ENCODE assay signal across 9 mouse cellular contexts in genomic region chr9:73067086-73067485, GRCm38 (mm10). TPM values are rescaled to one million over a fixed set of nuclear protein-coding genes. Genes with fewer than 3 reads are reported as not detected.
A peak's percentile ranks its signal among the peaks of the same experiment; 100 is the strongest.
DNase-seq lines count a peak whose midpoint lies in the region; ATAC-seq and TF ChIP-seq lines count a peak whose summit lies in the region.
"Had no signal": no experiment of that assay in that cellular context is flagged by ENCODE, and none has a peak within 500 bp of the region (broad histone marks: within the 10 kb centered on the region; RNA-seq: fewer than 3 reads in every experiment).

No protein-coding gene starts in this region.

- no peaks in the 10 kb centered on the region for H3K36me3 ChIP-seq in testis, adult 2 months (ENCODE audit: control insufficient read depth, insufficient read depth, low read length)
- no peaks in the 10 kb centered on the region for H3K36me3 ChIP-seq in liver, embryonic 14.5 days (replicated peaks; ENCODE audit: control insufficient read depth, insufficient read depth, low read depth)

- no peak overlapping the region for H3K4me3 ChIP-seq in testis, adult 2 months (ENCODE audit: control insufficient read depth, low read depth, low read length)
- H3K4me3 ChIP-seq in liver, embryonic 14.5 days (ENCODE audit: insufficient read depth in 1 of 2, low read depth in 2 of 2, low read length in 2 of 2) = no peak overlapping the region

- H3K9ac ChIP-seq in liver, embryonic 14.5 days (replicated peaks) = no peak overlapping the region

- H3K4me2 ChIP-seq in liver, embryonic 14.5 days (ENCODE audit: low read depth) = peak overlapping the region; percentile 37

- WGBS in liver, embryonic 14.5 days (ENCODE audit: insufficient replicate concordance) = 13% methylated on average over 10 of the region's 10 CpGs

- H3K9me3 ChIP-seq in liver, embryonic 14.5 days (ENCODE audit: control insufficient read depth, low read length) = no peaks in the 10 kb centered on the region

- no peak for TF ChIP-seq POLR2A in testis, adult 2 months (IDR thresholded peaks at IDR 0.05; ENCODE audit: control insufficient read depth, low read depth, low read length)

- TF ChIP-seq CTCF in testis, adult 2 months (IDR thresholded peaks at IDR 0.05; ENCODE audit: control insufficient read depth, insufficient read depth, insufficient replicate concordance, low read depth, low read length) = no peak
- no peak for TF ChIP-seq CTCF in liver, embryonic 14.5 days (IDR thresholded peaks at IDR 0.05; ENCODE audit: low read depth)

- H3K27me3 ChIP-seq in testis, adult 2 months (ENCODE audit: control insufficient read depth, insufficient read depth, low read length) = no peaks in the 10 kb centered on the region
- no peaks in the 10 kb centered on the region for H3K27me3 ChIP-seq in liver, embryonic 14.5 days (ENCODE audit: control insufficient read depth, insufficient read depth, low read length)

- no peak for TF ChIP-seq EP300 in liver, embryonic 14.5 days (IDR thresholded peaks at IDR 0.05; ENCODE audit: low read depth)

- peaks cover 3% of the 10 kb centered on the region for H3K4me1 ChIP-seq in testis, adult 2 months (ENCODE audit: control insufficient read depth, insufficient read depth, low read length)
- peaks cover 0 to 16% of the 10 kb centered on the region in 2 experiments; a peak in 2 of 4 replicates for H3K4me1 ChIP-seq in liver, embryonic 14.5 days (replicated peaks; ENCODE audit: control insufficient read depth in 2 of 2, insufficient read depth in 2 of 2, low read length in 1 of 2)

- 0 out of 2 replicates have a peak overlapping the region, but pooled peaks have one; percentile 13 for H3K27ac ChIP-seq in testis, adult 2 months (ENCODE audit: control insufficient read depth, insufficient read depth, low read depth, low read length)
- no peak overlapping the region for H3K27ac ChIP-seq in liver, embryonic 14.5 days

- no peak for ATAC-seq in liver, embryonic 14.5 days (ENCODE audit: insufficient read depth)

- peak; percentile 20 for DNase-seq in adrenal gland, postnatal 14 days
- DNase-seq in adrenal gland, postnatal 25 days = no peak
- DNase-seq in testis, postnatal 14 days (ENCODE audit: low spot score) = no peak
- DNase-seq in liver, embryonic 14.5 days (ENCODE audit: low read depth in 3 of 3, low spot score in 3 of 3) = no peak
- peak; percentile 29 for DNase-seq in yolk sac, embryonic 10.5 days (ENCODE audit: low spot score)
- DNase-seq in Muller cell, postnatal 12 days (ENCODE audit: inconsistent ontology term) = no peak
- DNase-seq in gastrocnemius, postnatal 10 days = no peak

RNA-seq across cellular contexts. Expression of gene Rab27a, which starts 22.4 kb away (rescaled TPM):
- total RNA-seq in adrenal gland, postnatal 14 days (2021) = 27.4 and 28.0 TPM in 2 replicates
- 28.5 and 47.1 TPM in 2 replicates for total RNA-seq in adrenal gland, postnatal 25 days (2021)
- 13.1 and 14.8 TPM in 2 replicates for polyA plus RNA-seq in testis, adult 2 months (2012; rRNA removed)
- polyA plus RNA-seq in liver, embryonic 14.5 days (2012; rRNA removed) = 1.8 and 2.8 TPM in 2 replicates
- polyA plus RNA-seq in liver, embryonic 14.5 days (2014; fragmentation: Nextera tagmentation; extraction: Ambion mirVana) = 1.6 and 1.7 TPM in 2 replicates
- total RNA-seq in gastrocnemius, postnatal 10 days (2021) = 1 to 10 TPM; 2.1 to 2.9 TPM

RNA-seq across cellular contexts. Expression of gene Pigb, which starts 26.9 kb away (rescaled TPM):
- total RNA-seq in adrenal gland, postnatal 14 days (2021) = 10.6 and 12.1 TPM in 2 replicates
- total RNA-seq in adrenal gland, postnatal 25 days (2021) = 11.9 and 20.4 TPM in 2 replicates
- 4.9 and 5.1 TPM in 2 replicates for polyA plus RNA-seq in testis, adult 2 months (2012; rRNA removed)
- 3.4 and 4.3 TPM in 2 replicates for polyA plus RNA-seq in liver, embryonic 14.5 days (2012; rRNA removed)
- polyA plus RNA-seq in liver, embryonic 14.5 days (2014; fragmentation: Nextera tagmentation; extraction: Ambion mirVana) = 5.2 and 6.7 TPM in 2 replicates
- 1 to 10 TPM; 4.4 to 5.3 TPM for total RNA-seq in gastrocnemius, postnatal 10 days (2021)

RNA-seq across cellular contexts. Expression of gene Khdc3, which starts 34.5 kb away (rescaled TPM):
- 0.19 and 1.1 TPM in 2 replicates for total RNA-seq in adrenal gland, postnatal 14 days (2021)
- total RNA-seq in adrenal gland, postnatal 25 days (2021) = 1.00 and 2.0 TPM in 2 replicates
- 0.16 and 0.23 TPM in 2 replicates for polyA plus RNA-seq in testis, adult 2 months (2012; rRNA removed)
- 0.05 and 0.08 TPM in 2 replicates for polyA plus RNA-seq in liver, embryonic 14.5 days (2012; rRNA removed)
- polyA plus RNA-seq in liver, embryonic 14.5 days (2014; fragmentation: Nextera tagmentation; extraction: Ambion mirVana) = not detected in 2 replicates
- not detected for total RNA-seq in gastrocnemius, postnatal 10 days (2021)
- polyA plus RNA-seq: gonadal fat pad, adult 2 months had no signal

RNA-seq across cellular contexts. Expression of gene Gm20509, which starts 35.2 kb away (rescaled TPM):
- total RNA-seq in adrenal gland, postnatal 14 days (2021) = not detected in 2 replicates
- 0.49 TPM in 1 of 2 replicates, not detected in the other for total RNA-seq in adrenal gland, postnatal 25 days (2021)
- 0.12 TPM in 1 of 2 replicates, not detected in the other for polyA plus RNA-seq in testis, adult 2 months (2012; rRNA removed)
- polyA plus RNA-seq in liver, embryonic 14.5 days (2012; rRNA removed) = not detected in 2 replicates
- not detected in 2 replicates for polyA plus RNA-seq in liver, embryonic 14.5 days (2014; fragmentation: Nextera tagmentation; extraction: Ambion mirVana)
- total RNA-seq in gastrocnemius, postnatal 10 days (2021) = not detected
- polyA plus RNA-seq: gonadal fat pad, adult 2 months had no signal

RNA-seq across cellular contexts. Expression of gene Rsl24d1, which starts 46.1 kb away (rescaled TPM):
- 59.3 and 64.6 TPM in 2 replicates for total RNA-seq in adrenal gland, postnatal 14 days (2021)
- total RNA-seq in adrenal gland, postnatal 25 days (2021) = 60.6 and 64.2 TPM in 2 replicates
- 12.5 and 14.9 TPM in 2 replicates for polyA plus RNA-seq in testis, adult 2 months (2012; rRNA removed)
- polyA plus RNA-seq in liver, embryonic 14.5 days (2012; rRNA removed) = 22.3 and 29.7 TPM in 2 replicates
- polyA plus RNA-seq in liver, embryonic 14.5 days (2014; fragmentation: Nextera tagmentation; extraction: Ambion mirVana) = 49.5 and 54.9 TPM in 2 replicates
- 10 to 100 TPM; 42.0 to 43.2 TPM for total RNA-seq in gastrocnemius, postnatal 10 days (2021)

Comparison
In these comparisons a context has a peak if more than half of its experiments do, and no peak if none do; other contexts are left out.
1. DNase-seq: peak in adrenal gland, postnatal 14 days (single experiment) and yolk sac, embryonic 10.5 days (single experiment); none in adrenal gland, postnatal 25 days (single experiment), testis, postnatal 14 days (single experiment), liver, embryonic 14.5 days (0 of 3), Muller cell, postnatal 12 days (single experiment) and gastrocnemius, postnatal 10 days (single experiment).